Mouse (Mus musculus): Measurements from ENCODE around the gene Ggt6.

Gene Ggt6

GRCm38 (mm10) chr11:72473540-72473939, 38.2 kb downstream of the Ggt6 start:
- CTCF ChIA-PET = no interaction called here

- CTCF ChIA-PET = no interaction called here
Observed at GRCm38 (mm10) chr11:72474926-72475325, 39.6 kb downstream of the Ggt6 start.

DNA sequence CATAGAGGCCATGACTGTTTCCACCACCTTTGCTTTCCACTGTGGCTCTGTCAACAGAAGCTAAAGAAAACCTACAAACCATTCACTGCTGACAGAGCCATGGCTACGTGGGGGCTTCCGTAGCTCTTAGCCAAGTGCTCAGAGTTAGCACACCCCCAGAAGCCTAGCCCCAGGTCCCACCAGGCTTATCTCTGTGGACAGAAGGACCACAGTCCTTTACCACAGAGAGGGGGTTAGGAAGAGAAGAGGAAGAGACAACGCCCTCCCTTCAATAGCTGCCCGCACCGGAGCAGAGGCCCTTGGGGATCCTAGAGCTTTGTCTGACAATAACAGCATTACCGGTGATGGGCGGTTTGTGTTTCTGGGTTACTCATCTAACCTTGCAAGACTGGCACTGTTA, 40.1 kb downstream of the Ggt6 start:
- CTCF ChIA-PET = no interaction called here

DNA sequence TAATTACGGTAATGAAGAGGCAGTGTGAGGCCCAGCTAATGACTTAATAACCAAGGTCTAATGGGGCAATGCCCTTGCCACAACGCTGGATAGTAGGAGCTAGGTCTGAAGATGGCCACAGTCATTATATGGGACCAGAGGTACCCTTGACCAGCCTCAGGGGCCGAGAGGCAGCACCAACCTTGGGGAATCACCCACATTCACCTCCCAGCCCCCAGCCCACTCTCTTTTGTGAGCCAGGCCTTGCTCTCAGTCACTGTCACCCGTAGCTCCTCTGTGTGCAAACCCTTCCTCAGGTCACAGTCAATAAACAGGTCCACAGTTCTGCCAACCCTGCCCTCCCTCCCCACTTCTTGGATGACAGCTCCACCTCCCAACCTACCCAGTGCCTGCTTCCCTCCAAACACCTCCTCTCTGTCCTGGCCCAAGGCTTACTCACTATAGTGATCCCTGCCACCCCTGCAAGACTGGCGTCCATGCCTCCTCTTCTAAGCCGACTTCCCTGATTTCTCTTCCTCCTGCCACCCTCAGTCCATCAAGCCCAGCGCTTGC, 40.8 kb downstream of the Ggt6 start:
- CTCF ChIA-PET = no interaction called here

GRCm38 (mm10) chr11:72477182-72477581, 41.9 kb downstream of the Ggt6 start:
- CTCF ChIA-PET = interaction anchor here (0.7 to 0.8 kb wide), 2 partner anchors 10 to 225 kb away, joined by 3 to 4 read pairs; no protein-coding TSS in a partner anchor

DNA sequence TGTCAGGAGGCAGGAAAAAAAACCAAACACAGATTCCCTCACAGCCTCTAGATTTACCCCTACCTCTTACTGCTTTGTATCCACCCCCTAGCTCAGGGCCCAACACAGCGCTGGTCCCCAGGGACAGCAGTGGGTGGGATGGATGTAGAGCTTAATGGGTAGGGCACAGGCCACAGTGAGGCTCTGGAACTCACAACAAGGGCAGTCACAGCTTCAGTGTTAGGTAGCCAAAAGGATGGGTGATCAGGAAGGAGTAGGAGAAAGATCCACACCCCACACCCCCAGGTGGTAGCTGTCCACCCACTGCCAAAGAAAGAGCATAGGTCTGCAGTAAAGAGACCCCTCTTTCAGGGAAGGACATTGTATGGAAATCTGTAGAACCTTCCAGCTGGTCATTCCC, 42.3 kb downstream of the Ggt6 start:
- CTCF ChIA-PET = interaction anchor here (0.7 to 0.8 kb wide), 2 partner anchors 11 to 225 kb away, joined by 3 to 4 read pairs; no protein-coding TSS in a partner anchor

- CTCF ChIA-PET = interaction anchor here (0.8 kb wide), 1 partner anchor 11 kb away, joined by 3 read pairs; no protein-coding TSS in a partner anchor
Observed at GRCm38 (mm10) chr11:72478228-72478627, 42.9 kb downstream of the Ggt6 start.

DNA sequence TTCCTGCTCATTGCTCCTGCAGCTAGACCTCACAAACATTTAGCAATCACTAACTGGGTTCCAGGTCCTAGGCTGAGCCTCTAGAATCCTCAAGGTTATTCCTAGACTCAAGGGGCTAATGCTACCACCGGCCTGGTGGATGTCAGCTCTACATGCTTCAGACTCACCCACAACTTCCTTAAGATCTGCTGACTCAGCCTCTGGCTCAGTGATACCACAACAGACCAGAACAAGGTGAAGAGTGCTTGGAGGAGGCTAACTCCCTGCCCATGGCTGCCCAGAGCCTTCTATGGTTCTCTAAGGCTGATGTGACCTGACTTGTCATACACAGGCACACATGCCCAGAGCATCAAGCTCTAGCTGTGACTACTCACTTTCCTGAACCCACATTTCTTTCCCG, 44.2 kb downstream of the Ggt6 start:
- CTCF ChIA-PET = no interaction called here

GRCm38 (mm10) chr11:72481313-72481712, 46.0 kb downstream of the Ggt6 start:
- CTCF ChIA-PET = no interaction called here

DNA sequence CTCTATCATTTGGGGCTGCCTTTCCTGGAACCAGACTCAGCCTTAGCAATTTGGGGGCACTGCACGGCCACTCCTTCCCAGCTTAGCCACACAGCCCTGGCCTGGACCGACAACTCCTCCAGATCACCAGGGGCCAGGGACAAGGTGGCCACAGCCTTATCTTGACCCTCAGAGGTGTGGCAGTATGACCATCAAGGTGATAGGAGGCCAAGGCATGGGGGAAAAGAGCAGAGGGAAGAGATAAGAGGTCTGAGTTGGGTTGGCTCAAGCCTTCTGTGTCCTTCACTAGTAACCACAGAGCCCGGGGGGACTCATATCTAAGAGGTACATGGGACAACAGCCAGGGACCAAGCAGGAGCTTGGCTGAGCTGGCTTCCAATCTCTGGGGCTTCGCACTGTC, 46.6 kb downstream of the Ggt6 start:
- CTCF ChIA-PET = no interaction called here

- CTCF ChIA-PET = no interaction called here
Observed at GRCm38 (mm10) chr11:72484549-72484948, 49.2 kb downstream of the Ggt6 start.

DNA sequence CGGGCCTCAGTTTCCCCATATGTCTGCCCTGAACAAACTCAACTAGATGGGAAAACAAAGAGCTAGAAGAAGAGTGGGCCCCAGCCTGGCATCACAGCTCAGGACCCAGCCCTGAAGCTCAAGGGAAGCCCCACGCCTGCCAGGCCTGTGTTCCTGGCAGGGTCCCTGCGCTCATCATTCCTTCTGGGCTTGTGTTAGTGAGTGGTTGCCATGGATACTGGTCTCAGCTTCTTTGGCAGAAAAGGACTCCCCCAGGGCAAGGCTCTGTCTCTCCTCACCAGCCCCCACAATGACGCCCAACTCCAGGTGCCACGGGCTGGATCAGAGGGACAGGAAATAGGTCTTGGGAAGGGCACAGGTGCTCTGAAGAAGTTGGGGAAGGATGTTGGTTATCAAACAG, 49.8 kb downstream of the Ggt6 start:
- CTCF ChIA-PET = no interaction called here

GRCm38 (mm10) chr11:72485960-72486359, 50.6 kb downstream of the Ggt6 start:
- CTCF ChIA-PET = no interaction called here

- CTCF ChIA-PET = no interaction called here
Observed at GRCm38 (mm10) chr11:72487171-72487570, 51.8 kb downstream of the Ggt6 start.

DNA sequence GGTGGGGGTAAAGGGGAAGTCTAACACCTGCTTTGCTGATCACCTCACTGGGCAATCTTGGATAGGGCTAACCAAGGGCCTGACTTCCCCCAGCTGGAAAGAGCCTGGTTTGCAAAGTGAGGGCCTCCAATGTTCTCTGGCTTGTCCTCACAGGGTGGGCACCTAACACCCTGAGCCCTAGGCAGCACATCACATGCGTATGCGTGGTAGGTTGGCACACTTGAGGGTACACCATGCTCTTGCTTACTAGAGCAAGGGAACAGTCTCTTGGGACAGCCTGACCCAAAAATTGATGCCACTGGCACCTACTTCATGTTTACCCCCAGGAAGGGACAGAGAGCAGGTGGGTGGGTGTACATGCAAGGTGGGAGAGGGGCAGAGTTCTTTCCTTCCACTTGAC, 52.4 kb downstream of the Ggt6 start:
- CTCF ChIA-PET = no interaction called here

Measured in spleen, embryonic (tissue).